Mouse (Mus musculus): Measurements from ENCODE around the gene Dag1.
A peak's percentile ranks its signal among the peaks of the same experiment; 100 is the strongest.
"Not testable (repeated sequence)": the region's sequence is repeated elsewhere in the genome, so short reads cannot be mapped to it uniquely, and the experiment has no call there.

Gene Dag1

DNA sequence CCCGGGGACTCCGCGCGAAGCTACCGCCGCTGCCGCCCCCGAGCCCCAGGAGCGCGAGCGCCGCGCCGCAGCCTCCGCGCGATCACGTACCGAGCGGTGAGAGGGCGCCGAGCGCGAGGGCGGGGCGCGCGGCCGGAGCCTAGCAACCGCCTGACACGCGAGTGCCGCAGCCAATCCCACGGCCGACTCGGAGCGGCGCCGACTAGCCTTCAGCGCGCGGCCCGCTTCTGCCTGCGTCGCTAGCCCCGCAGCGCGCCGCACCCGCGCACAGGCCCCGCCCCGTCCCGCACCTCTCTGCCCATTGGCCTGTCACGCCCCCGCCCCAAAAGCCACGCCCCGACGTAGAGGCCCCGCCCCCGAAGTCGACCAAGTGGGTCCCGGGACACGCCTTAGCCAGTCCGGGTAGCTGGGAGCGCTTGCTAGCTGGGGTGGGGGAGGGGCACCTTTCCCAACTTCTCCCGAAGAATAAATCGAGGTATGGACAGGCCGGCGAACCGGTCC lies at the start of gene Dag1:
Gene Dag1, minus strand, starts transcription at position 269 of the 501 bp plus-strand sequence.
- peak; percentile 98 for DNase-seq (ENCODE audit: low spot score)

DNA sequence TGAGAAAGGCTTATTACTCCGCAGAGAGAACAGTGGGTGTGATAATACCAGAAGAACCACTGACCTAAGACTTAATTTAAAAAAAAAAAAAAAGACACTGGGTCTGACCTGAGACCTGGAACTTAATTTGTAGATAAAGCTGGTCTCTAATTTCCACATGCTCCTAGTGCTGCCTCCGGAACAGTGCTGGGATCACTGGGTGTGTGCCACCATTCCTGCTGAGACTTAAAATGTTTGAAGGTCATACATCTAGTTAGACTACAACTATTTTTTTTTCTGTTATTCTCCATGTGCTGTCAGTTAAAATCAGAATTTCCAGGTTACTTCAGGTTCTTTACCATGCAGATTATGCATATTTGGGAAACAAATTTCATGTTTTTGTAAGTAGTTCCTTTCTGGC lies 44.4 kb upstream of the Dag1 start:
- no peak for DNase-seq (ENCODE audit: low spot score)

DNA sequence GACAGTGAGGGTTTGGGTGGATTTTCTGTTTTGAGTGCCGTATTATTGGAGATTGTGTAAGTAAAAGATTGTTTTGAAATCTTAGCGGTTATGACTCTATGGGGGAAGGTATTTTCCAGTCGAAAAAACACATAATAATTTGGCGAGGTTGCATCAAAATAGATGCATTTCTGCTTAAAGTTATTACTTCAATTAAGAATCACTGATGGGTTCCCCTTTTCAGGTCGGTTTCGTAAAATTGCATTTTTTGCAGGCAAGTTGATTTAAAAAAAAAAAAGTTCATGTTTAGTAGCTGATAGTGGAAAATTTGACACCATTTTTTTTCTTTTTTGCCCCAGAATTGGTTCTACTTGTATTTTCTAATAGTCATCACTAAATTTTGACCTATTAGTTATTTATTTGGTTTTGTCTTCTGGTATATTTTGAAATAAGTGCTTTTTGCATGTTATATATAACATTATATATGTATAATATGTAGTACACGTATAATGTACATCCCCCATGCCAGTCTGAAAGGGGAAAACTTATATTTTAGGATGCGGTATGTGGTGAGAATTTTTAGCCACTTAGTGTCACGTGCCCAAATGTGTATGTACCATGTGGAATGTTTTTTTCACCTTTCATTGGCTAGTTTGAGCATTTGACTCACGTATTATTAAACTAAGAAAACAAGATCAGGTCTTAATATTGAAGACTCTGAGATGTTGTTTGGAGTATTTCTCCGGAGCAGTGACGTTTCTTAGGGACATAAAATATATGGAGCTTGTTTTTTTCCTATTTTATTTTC lies 43.5 kb upstream of the Dag1 start:
- no peak for DNase-seq (ENCODE audit: low spot score)

DNA sequence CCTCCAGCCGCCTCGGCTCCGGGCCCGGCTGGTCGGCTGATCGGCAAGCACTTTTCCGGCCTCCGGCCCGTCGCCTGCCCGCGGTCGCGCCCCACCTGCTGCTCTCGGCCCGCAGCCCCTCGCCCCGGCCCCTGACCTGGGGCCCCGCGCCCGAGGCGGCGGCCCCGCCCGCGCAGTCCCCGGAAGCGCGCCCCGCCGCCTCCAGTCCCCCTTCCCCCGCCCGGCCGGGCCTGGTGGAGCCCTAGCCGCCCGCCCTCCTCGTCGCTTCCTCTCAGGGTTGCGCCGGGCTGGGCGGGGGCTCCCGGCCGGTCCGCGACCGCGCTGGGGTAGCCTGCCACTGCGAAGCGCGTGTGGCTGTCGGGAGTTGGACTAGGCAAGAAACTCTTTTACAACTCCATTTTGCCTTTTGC lies 42.8 kb upstream of the Dag1 start:
- peak; percentile 79 for DNase-seq (ENCODE audit: low spot score)

DNA sequence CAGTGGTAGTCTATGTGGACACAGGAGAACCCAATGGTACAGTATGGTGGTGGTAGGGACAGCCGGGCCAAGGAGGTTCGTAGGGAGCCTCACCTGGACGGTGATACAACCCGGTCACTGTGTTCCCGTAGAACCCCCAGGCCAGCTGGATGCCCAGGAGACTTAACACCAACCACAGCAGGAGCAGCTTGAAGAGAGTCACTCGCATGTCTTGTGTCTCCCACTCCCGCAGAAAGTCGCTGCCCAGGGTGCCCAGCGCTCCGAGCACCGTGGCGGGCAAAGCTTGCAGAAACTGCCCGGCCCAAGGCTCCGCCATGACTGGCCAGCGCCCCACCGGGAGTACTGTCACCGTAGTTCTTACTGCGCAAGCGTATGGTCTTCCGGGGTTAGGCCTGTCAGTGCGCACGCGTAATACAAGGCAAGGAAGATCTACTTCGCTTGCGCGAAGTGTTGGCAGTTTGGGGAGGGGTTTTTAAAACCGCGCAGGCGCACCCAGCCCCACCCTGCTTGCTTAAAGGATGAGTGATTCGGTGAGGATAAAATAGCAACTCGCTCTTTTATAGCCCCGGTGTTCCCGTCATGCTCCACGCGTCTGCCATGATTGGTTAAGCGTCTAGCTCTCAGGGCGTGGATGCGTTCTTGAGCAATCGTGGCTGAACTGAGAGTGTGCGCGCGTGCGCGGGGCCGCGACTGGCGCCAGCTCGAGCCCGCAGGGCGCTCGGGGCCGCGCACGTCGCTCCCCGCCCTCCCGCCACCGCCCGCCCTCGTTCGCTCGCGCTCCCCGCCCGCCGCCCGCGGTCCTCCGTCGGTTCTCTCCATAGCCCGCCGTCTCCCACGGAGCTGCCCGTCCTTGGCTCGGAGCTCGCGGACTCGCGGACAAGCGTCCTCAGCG lies 42.1 kb upstream of the Dag1 start, which contains the start of the genes Rhoa and Tcta:
Gene Rhoa, plus strand, starts transcription at position 501 of the 892 bp plus-strand sequence.
Gene Tcta, minus strand, starts transcription at position 532 of the 892 bp plus-strand sequence.
- DNase-seq (ENCODE audit: low spot score): peak; percentile 99

DNA sequence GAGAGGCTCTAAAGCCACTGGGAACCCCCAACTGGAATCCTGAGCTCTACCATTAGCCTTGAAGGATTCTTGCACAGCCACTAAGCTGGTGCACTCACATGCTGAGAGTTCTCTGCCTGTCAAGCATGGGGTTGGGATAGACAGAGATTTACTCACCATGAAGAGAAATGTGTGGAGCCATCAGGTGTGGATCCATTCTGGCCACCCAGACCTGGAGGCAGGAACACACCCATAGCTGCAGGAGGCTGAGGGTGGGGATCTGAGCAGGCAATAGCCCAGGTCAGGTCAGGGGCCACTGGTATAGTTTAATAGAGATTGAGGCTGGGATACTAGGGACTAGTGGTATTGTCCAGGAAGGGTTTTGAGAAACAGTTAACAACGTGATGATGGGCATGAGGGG lies 41.4 kb upstream of the Dag1 start:
- no peak for DNase-seq (ENCODE audit: low spot score)

DNA sequence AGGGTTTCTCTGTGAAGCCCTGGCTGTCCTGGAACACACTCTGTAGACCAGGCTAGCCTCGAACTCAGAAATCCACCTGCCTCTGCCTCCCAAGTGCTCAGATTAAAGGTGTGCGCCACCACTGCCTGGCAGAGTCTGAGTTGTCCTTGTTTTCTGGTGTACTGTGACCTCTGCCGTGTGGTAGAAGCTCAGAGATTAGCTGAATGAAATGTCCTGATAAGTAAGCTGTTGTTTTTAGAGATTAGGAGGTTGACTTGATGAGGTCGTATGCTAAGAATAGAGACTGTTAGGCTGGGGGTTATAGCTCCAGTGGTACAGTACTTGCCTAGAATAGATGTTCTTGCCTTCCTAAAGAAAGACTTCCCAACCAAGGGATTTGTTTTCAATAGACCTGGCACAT lies 41.0 kb upstream of the Dag1 start:
- no peak for DNase-seq (ENCODE audit: low spot score)

DNA sequence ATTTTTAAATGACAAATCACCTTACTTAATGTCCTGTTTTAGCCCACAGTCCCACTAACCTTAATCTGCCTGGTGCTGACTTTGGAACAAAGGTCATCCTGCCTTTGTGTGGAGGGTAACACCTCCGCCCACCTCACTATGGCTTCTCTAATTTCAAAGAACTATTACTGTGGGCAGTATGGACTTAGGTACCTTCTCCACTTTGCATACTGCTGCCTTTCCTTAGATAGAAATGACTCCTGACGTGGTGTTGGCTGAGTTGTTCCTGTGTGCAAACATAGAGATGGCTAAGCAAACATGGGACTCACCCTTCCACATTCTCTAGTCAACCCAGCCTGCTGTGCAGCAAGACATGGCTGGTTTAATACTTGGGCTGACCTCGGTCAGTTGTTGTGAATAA lies 38.1 kb upstream of the Dag1 start:
- no peak for DNase-seq (ENCODE audit: low spot score)

DNA sequence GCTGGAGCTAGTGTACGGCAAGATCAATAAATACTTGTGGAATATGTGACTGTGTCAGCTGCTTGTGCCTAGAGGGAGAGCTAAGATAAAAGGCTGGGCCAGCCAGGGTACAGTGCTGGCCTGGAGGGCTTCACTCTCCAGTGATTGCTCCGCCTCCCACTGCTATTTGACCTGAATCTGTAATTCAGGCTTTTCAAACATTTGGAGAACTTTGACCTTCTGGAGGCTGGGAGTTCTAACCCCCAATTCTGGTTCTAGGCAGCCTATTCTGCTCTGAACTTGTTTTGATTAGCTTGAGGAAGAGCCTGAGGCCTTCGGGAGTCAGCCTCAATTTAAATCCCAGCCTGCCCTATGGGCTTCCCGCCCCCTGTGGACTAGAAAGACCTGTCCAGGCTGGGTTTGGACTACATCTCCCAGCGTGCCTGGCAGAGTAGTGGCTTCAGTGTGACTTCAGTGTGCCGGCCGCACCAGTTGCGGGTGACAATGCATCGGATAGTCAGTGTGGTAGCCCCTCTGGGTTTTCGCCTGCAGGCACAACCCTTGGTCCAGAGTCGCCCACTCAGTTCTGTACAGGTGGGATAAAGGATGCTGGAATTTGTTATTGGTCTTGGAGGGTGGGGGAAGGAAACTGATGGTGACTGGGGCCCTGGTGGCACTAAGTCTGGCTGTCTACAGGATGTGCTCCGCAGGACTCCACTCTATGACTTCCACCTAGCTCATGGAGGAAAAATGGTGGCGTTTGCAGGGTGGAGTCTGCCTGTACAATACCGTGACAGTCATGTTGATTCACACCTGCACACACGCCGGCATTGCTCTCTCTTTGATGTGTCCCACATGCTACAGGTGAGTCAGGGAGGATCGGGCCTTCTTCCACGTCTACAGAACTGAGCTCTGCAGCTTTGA lies 32.9 kb upstream of the Dag1 start, which contains the start of gene Amt:
Gene Amt, plus strand, starts transcription at position 401 of the 903 bp plus-strand sequence.
- DNase-seq (ENCODE audit: low spot score): peak; percentile 91

DNA sequence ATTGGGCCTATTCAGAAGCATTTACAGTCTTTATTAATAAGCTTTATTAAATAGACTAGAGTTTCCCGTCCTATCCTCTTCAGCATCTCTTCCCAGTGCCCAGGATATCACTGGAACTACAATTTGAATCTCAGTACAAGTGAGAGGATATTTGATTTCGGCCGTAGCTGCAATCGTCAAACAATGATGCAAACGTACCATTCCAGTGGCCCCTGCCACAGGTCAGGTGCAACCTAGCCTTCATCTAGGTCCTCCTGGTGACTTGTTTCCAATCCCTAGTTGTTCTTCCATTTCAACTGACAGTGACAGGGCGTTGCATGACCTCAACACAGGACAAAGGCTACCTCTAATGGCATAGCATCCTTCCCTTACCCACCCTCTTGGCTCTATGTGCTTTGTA lies 27.0 kb upstream of the Dag1 start:
- no peak for DNase-seq (ENCODE audit: low spot score)

DNA sequence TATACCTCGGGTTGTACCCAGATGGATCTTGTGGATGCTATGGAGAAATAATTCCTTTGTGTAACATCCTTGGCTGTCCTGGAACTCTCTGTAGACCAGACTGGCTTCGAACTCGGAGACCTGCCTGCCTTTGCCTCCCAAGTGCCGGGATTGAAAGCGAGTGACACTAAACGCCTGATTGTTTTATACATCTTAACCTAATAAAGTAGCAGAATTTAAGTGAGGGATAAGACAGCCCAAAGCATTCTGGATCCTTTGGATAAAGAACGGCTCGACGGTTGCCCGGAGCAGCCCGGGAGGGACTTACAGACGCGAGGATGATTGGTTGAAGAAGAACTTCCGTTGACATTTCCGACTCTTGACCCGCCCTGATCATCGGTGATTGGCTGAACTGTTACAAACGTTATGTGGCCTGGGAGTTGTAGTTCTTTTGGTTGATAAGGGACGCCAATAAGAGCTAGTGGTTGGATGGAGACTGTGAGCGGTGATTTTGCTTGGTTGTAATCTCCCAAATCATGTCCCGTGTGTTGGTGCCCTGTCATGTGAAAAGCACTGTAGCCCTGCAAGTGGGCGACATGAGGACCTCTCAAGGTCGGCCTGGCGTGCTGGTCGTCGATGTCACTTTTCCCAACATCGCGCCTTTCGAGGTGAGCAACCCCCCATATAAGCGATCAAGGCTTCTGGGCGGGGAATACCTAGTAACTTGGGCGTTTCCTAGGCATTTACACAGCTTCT lies 26.4 kb upstream of the Dag1 start, which contains the start of gene Nicn1:
Gene Nicn1, plus strand, starts transcription at position 414 of the 735 bp plus-strand sequence.
- peak; percentile 98 for DNase-seq (ENCODE audit: low spot score)

DNA sequence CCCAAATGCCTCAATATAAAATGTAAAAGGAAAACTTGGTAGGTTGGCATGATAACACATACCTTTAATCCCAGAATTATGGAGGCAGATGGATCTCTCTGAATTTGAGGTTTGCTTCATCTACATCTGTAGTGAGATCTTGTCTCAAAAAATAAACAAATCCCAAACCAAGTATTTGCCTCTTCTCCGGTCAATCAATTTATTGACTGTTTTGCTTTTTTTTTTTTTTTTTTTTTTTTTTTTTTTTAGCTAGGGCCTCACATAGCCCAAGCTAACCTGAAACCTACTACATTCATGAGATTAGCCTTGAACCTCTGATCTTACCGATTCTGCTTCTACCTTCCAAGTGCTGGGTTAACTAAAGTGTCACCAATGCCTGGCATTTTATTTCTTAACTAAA lies 25.6 kb upstream of the Dag1 start:
- no peak for DNase-seq (ENCODE audit: low spot score)

DNA sequence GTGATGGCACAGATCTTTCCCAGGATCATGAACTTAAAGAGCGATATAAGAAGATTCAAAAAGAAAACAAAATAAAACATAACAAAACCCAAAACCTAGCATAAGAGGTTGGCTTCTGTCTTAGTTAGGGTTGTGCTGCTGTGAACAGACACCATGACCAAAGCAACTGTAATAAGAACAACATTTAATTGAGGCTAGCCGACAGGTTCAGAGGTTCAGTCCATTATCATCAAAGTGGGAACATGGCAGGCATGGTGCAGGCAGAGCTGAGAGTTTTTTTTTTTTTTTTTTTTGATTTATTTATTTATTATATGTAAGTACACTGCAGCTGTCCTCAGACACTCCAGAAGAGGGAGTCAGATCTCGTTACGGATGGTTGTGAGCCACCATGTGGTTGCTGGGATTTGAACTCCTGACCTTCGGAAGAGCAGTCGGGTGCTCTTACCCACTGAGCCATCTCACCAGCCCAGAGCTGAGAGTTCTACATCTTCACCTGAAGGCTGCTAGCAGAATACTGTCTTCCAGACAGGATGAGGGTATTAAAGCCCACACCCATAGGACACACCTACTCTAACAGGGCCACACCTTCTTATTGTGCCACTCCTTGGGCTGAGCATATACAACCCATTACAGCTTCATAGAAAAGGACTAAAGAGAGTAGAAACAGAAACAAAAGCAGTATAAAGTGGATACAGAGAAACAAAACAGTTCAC lies 23.9 kb upstream of the Dag1 start:
- DNase-seq (ENCODE audit: low spot score): not testable (repeated sequence)

DNA sequence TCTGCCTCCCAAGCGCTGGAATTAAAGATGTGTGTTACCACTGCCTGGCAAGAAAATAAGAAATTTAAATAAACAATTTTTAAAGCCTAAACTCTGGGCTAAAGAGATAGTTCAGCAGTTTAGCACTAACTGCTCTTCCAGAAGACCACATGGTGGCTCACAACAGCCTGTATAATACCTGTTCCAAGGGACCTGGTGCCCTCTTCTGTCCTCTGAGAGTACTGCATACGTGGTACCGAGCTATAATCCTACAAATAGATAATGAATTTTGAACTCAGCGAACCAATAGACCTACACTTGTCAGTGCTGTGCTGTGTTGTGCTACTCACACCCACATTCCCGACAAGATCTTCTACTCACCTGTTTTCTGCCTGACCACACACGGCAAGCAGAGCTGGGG lies 20.7 kb upstream of the Dag1 start:
- DNase-seq (ENCODE audit: low spot score): peak; percentile 89

DNA sequence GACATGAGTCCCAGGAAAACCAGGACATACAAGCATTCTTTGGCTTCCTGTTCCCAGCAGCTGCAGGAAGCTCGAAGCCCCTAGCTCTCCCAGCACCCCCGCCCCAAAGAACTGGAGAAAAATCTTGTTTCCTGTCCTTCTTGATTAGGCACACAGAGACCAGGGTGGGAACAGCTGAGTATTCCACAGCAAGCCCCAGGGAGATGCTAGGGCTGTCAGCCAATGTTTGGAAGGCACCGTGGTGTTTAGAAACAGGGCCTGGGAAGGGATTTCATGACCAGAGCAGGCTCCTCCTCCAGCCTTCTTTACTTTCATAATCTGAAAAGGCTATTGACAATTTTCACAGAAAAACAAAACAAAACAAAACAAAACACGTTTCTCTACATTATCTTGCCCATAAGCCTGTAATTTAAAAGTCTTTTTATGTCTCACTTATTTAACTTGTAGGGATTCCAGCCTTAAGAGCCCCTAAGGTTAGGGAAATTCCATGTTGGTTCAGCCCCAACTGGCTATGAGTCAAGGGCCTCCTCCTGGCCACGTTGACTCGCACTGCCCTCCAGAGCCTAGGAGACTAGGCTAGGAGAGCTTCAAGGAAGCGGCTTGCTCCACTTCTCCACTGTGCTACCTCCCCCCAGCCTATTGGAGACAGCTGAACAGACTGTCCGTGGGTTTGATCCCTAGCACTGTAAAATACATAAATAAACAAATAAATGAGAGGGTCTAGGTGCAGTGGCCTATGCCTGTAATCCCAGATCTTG lies 16.5 kb upstream of the Dag1 start:
- DNase-seq (ENCODE audit: low spot score): no peak

DNA sequence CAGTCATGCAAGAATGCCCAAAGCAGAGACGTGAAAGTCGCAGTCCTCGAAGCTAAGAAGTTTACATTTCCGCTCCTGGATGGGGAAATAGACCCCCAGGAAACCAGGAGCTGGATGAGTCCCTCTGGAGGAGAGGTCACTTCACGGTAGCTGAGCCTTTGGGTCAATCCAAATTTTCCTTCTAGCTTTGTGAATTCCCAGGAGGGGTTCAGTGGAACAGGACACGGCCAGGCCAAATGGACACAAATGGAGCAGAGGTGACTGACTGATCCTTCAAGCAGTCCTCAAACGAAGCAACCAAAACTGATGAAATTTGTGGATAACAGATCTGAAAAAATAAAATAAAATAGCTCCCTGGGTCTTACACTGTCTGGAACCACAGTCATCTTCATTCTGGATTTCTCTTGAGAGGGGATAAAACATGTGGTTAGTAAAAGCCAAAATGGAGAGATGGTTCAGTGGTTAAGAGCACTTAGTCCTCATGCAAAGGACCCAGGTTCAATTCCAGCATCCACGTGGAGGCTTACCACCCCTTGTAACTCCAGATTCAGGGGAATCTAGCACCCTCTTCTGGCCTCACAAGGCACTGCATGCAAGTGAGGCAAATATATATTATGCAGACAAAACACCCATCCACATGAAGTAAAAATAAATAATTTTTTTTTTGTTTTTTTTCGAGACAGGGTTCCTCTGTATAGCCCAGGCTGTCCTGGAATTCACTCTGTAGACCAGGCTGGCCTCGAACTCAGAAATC lies 15.1 kb upstream of the Dag1 start:
- DNase-seq (ENCODE audit: low spot score): peak; percentile 48

DNA sequence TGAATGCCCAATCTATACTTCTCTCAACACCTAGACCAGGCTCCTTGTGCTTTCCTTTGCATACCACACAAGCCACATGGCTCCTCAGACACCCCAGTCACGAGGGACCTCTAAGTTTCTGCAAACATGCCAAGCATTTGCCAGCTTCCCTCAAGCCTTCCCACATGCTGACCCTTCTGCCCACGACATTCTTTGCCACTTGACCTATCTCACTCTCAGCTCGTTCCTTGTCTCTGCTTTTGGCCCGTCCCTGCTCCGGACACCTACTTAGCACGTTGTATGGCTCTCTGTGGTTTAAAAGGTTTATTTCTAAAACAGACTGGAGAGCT lies 11.5 kb upstream of the Dag1 start:
- no peak for DNase-seq (ENCODE audit: low spot score)

DNA sequence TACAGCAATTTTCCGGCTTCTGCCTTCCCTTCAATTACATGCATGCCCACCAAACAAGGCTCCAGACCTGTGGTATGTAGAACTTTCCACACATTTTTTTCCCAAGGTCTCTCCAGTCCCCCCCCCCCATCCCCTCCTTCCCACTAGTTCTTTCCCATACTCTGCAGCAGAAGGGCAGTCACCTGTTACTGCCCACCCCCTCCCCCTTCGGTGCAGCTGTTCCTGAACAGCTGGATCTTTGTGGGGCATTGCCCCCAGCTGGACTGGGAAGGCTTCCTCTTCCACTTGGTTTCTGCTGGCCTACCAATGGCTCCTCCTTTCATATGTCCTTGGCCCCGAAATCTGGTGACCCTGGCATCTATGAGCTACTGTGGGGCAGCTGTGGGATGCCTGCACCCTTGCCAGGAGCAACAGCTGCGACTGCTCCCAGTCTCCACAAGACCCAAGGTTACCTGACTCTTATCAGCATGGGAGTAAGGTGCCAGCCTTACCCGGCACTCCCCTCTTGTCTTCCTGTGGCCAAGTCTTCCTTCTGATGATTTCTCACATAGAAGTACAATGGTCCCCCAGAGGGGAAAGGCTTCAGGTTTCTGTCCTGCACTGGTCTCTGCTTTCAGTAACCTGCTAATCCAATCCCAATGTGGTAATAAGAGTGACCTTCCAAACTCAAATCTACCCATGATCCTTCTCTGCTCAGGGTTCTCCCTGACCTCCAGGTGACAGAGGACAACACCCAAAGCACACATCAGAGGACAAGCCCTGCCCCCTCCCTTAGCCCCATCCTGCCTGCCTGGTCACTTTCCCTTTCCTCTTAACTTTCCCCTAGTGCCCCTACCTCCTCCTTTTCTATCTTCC lies 10.9 kb upstream of the Dag1 start:
- no peak for DNase-seq (ENCODE audit: low spot score)
